Mouse (Mus musculus) bone marrow, adult 2 months (tissue): Measurements from ENCODE around the gene Piga. TPM values are rescaled to one million over a fixed set of nuclear protein-coding genes. Genes with fewer than 3 reads are reported as not detected.
A peak's percentile ranks its signal among the peaks of the same experiment; 100 is the strongest.

Experiments
- H3K27ac ChIP-seq: fragments of 200-500 bp; 2 replicates; pipeline ENCODE4 v1.5.1; 2012; ENCODE audit warnings: low read depth, mild to moderate bottlenecking, control low read depth, inconsistent platforms, low read length; ENCODE audit not compliant: control insufficient read depth, poor library complexity, insufficient read depth
- H3K4me1 ChIP-seq: fragments of 200-500 bp; 2 replicates; pipeline ENCODE4 v1.6.1; 2011; ENCODE audit warnings: low read length; ENCODE audit not compliant: control insufficient read depth, insufficient read depth
- H3K4me3 ChIP-seq: fragments of 200-500 bp; replicated peaks from 2 replicates; pipeline ENCODE3; 2011; ENCODE audit warnings: mild to moderate bottlenecking, low read depth, low read length, control low read depth; ENCODE audit not compliant: control insufficient read depth
- CTCF ChIP-seq: fragments of 200-500 bp; IDR thresholded peaks from 2 replicates; pipeline ENCODE4 v1.5.1; 2011; ENCODE audit warnings: low read length, control low read depth; ENCODE audit not compliant: control insufficient read depth, insufficient read depth
- POLR2A ChIP-seq: fragments of 200-500 bp; IDR thresholded peaks from 2 replicates; pipeline ENCODE4 v1.6.1; 2011; ENCODE audit warnings: low read depth, mild to moderate bottlenecking, control low read depth, low read length, borderline replicate concordance; ENCODE audit not compliant: control insufficient read depth
- WGBS: fragments of 180-500 bp; shearing (Covaris S2); methylation state at CpG from one replicate; pipeline ENCODE4 v1.1.7; 2018; 5-methylcytosine and 5-hydroxymethylcytosine counted together
- polyA plus RNA-seq: library from polyadenylated mRNA; stranded (reverse); fragments of >200 nt; gene quantifications from 2 replicates; pipeline ENCODE4 v1.2.4, GENCODE M21; 2011; ENCODE audit warnings: low replicate concordance; ENCODE audit not compliant: missing spikeins, insufficient read depth, insufficient read length

Piga gene
- 13.0 and 14.4 TPM in 2 replicates for polyA plus RNA-seq

GRCm38 (mm10) chrX:164419471-164419939 lies at the start of gene Piga:
Gene Piga (plus strand): TSS chrX:164419787.
- Histone ChIP-seq H3K4me3 (peak within 1 kb of the TSS; percentile 71), H3K4me1 (no peaks in the 10 kb centered on the region), H3K27ac (peak within 1 kb of the TSS; percentile 40)
- TF ChIP-seq POLR2A: peak; percentile 75; the same call in 1 of the 2 replicates
- no peak for TF ChIP-seq CTCF
- WGBS: 12% methylated on average over 39 of the region's 40 CpGs

- Histone ChIP-seq H3K4me1 (no peaks in the 10 kb centered on the region), H3K27ac (no peak overlapping the region), H3K4me3 (no peak overlapping the region)
- 70% methylated on average over 3 of the region's 3 CpGs for WGBS
- no peak for TF ChIP-seq POLR2A
- no peak for TF ChIP-seq CTCF
Measured at GRCm38 (mm10) chrX:164370576-164370975, 49.0 kb upstream of the Piga start.

GRCm38 (mm10) chrX:164373081-164373480 lies 46.5 kb upstream of the Piga start, which contains the start of gene Vegfd:
Gene Vegfd (plus strand): TSS chrX:164373378.
- 42% methylated on average over 3 of the region's 3 CpGs for WGBS
- H3K4me1 ChIP-seq: no peaks in the 10 kb centered on the region
- H3K4me3 ChIP-seq: no peak within 1 kb of the TSS
- no peak within 1 kb of the TSS for H3K27ac ChIP-seq
- TF ChIP-seq POLR2A (no peak), CTCF (no peak)

- TF ChIP-seq CTCF: no peak
- no peak for TF ChIP-seq POLR2A
- H3K4me1 ChIP-seq: no peaks in the 10 kb centered on the region
- WGBS: 37% methylated on average over 5 of the region's 5 CpGs
- H3K27ac ChIP-seq: no peak overlapping the region
- H3K4me3 ChIP-seq: no peak overlapping the region
Measured at GRCm38 (mm10) chrX:164374586-164374985, 45.0 kb upstream of the Piga start.

- H3K4me3 ChIP-seq: no peak overlapping the region
- no peaks in the 10 kb centered on the region for H3K4me1 ChIP-seq
- no peak for TF ChIP-seq CTCF
- TF ChIP-seq POLR2A: no peak
- WGBS: 74% methylated on average over 4 of the region's 4 CpGs
- H3K27ac ChIP-seq: no peak overlapping the region
Measured at GRCm38 (mm10) chrX:164379721-164380120, 39.9 kb upstream of the Piga start.

- WGBS: 16% methylated on average over 31 of the region's 33 CpGs
- TF ChIP-seq POLR2A (no peak), CTCF (no peak)
- no peaks in the 10 kb centered on the region for H3K4me1 ChIP-seq
- H3K27ac ChIP-seq: no peak overlapping the region
- peak overlapping the region; percentile 24 for H3K4me3 ChIP-seq
Measured at GRCm38 (mm10) chrX:164381618-164382408, 37.8 kb upstream of the Piga start.

GRCm38 (mm10) chrX:164394091-164394490 lies 25.5 kb upstream of the Piga start:
- Histone ChIP-seq H3K4me1 (no peaks in the 10 kb centered on the region), H3K27ac (no peak overlapping the region), H3K4me3 (no peak overlapping the region)
- 80% methylated on average over 4 of the region's 4 CpGs for whole genome bisulfite sequencing
- TF ChIP-seq CTCF (no peak), POLR2A (no peak)

- Histone ChIP-seq H3K4me1 (no peaks in the 10 kb centered on the region), H3K4me3 (no peak overlapping the region), H3K27ac (no peak overlapping the region)
- WGBS: 52% methylated on average over 3 of the region's 3 CpGs
- TF ChIP-seq POLR2A (no peak), CTCF (no peak)
Measured at GRCm38 (mm10) chrX:164398456-164398855, 21.1 kb upstream of the Piga start.
